Mouse (Mus musculus): ENCODE measurements around the gene Tex44. TPM values are rescaled to one million over a fixed set of nuclear protein-coding genes. Genes with fewer than 3 reads are reported as not detected.

Tex44 gene
- not detected in 2 replicates for polyA plus RNA-seq (2015; fragmentation: Nextera tagmentation; extraction: Ambion mirVana)

DNA sequence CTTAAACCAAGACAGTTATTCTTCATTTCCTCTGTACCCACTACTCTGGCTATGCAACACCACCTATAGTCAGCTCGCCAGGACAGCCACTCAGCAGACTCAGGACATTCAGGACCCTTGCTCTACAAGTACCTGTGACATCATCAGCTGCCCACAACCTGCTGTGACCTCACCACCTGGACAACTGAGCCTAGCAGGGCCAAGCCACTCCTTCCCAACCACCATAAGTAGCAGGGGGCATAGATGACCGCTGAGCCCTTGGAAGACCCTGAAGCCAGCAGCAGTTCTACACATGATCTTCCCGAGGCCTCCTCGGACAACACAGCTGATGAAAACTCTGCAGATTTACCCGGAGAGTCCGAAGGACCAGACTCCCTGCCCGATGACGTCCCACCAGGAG lies at the start of gene Tex44, which contains the start of gene Nmur1:
TSS of gene Tex44 (plus strand) at position 202 of the 400 bp plus-strand sequence.
TSS of gene Nmur1 (minus strand) at position 101 of the 400 bp plus-strand sequence.
- Histone ChIP-seq H3K4me3 (no peak within 1 kb of the TSS), H3K27ac (no peak within 1 kb of the TSS; the same call in 1 of the 2 replicates), H3K36me3 (no peaks in the 10 kb centered on the region), H3K27me3 (no peaks in the 10 kb centered on the region), H3K9ac (no peak within 1 kb of the TSS), H3K4me2 (no peak within 1 kb of the TSS), H3K9me3 (no peaks in the 10 kb centered on the region), H3K4me1 (peaks cover 13% of the 10 kb centered on the region)
- WGBS: 92% methylated on average over 8 of the region's 8 CpGs
- no peak for ATAC-seq (ENCODE audit: insufficient number of reproducible peaks, insufficient read depth, low FRiP score, low TSS enrichment, low read depth)

DNA sequence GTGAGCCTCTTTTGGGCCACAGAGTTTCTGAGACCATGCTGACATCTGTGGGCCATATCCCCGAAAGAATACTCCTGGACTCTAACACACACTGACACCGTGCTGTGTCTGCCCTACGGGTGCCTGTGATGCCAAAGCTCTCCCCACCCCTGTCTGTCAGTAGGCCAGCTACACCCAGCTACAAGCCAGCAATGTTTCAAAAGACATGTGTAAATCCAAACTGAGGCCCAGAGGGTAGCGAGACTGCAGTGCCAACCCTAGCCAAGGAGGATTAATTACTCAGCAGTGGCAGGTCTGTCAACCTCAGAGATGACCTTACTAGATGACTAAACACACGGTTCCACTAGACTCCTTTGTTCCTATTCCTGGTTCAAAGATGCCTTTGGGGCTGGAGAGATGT lies 49.8 kb upstream of the Tex44 start:
- Histone ChIP-seq H3K4me2 (no peak overlapping the region), H3K9me3 (no peaks in the 10 kb centered on the region), H3K4me1 (peaks cover 23% of the 10 kb centered on the region), H3K4me3 (no peak overlapping the region), H3K36me3 (no peaks in the 10 kb centered on the region), H3K9ac (no peak overlapping the region), H3K27ac (no peak overlapping the region), H3K27me3 (no peaks in the 10 kb centered on the region)
- no peak for ATAC-seq (ENCODE audit: insufficient number of reproducible peaks, insufficient read depth, low FRiP score, low TSS enrichment, low read depth)
- 76% methylated on average over 5 of the region's 5 CpGs for WGBS

- H3K27me3 ChIP-seq: no peaks in the 10 kb centered on the region
- ATAC-seq (ENCODE audit: insufficient number of reproducible peaks, insufficient read depth, low FRiP score, low TSS enrichment, low read depth): no peak
- H3K9ac ChIP-seq: no peak overlapping the region
- no peak overlapping the region for H3K27ac ChIP-seq
- H3K4me3 ChIP-seq: no peak overlapping the region
- peaks cover 23% of the 10 kb centered on the region for H3K4me1 ChIP-seq
- no peak overlapping the region for H3K4me2 ChIP-seq
- no peaks in the 10 kb centered on the region for H3K36me3 ChIP-seq
- no peaks in the 10 kb centered on the region for H3K9me3 ChIP-seq
- WGBS: 55% methylated on average over 6 of the region's 6 CpGs
Measured at GRCm38 (mm10) chr1:86378662-86379061, 47.5 kb upstream of the Tex44 start.

GRCm38 (mm10) chr1:86379161-86379569 lies 47.0 kb upstream of the Tex44 start:
- no peak overlapping the region for H3K9ac ChIP-seq
- no peak overlapping the region for H3K4me3 ChIP-seq
- no peak for ATAC-seq (ENCODE audit: insufficient number of reproducible peaks, insufficient read depth, low FRiP score, low TSS enrichment, low read depth)
- 0 out of 2 replicates have a peak overlapping the region, but pooled peaks have one; percentile 5 for H3K4me2 ChIP-seq
- H3K27me3 ChIP-seq: no peaks in the 10 kb centered on the region
- no peaks in the 10 kb centered on the region for H3K9me3 ChIP-seq
- H3K4me1 ChIP-seq: peaks cover 23% of the 10 kb centered on the region
- peak overlapping the region; percentile 69; the same call in 1 of the 2 replicates for H3K27ac ChIP-seq
- H3K36me3 ChIP-seq: no peaks in the 10 kb centered on the region
- WGBS: 61% methylated on average over 9 of the region's 9 CpGs

DNA sequence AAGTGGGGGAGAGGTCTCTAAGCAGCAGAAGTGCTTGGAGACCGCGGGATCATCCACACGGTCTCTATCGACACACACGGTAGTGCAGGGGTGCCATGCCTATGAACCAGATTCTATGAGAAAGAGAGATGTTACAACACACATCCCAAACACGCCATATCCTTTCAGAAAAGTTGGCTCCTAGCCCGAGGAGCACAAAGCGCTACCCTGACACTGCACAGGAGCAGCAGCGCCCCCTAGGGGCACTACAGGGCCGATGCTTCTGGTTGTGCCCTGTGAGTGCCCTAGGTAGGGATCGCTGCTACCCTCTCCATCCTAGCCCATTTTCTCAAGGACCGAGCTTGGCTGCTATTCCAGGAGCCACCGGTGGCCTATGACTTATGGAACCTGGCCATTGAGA lies 45.1 kb upstream of the Tex44 start:
- no peaks in the 10 kb centered on the region for H3K9me3 ChIP-seq
- WGBS: 36% methylated on average over 13 of the region's 13 CpGs
- H3K4me1 ChIP-seq: peaks cover 23% of the 10 kb centered on the region
- H3K27me3 ChIP-seq: no peaks in the 10 kb centered on the region
- no peak overlapping the region for H3K4me3 ChIP-seq
- no peak overlapping the region for H3K9ac ChIP-seq
- H3K36me3 ChIP-seq: no peaks in the 10 kb centered on the region
- ATAC-seq (ENCODE audit: insufficient number of reproducible peaks, insufficient read depth, low FRiP score, low TSS enrichment, low read depth): no peak
- H3K4me2 ChIP-seq: peak overlapping the region; percentile 14; the same call in 1 of the 2 replicates
- no peak overlapping the region for H3K27ac ChIP-seq

- no peak for ATAC-seq (ENCODE audit: insufficient number of reproducible peaks, insufficient read depth, low FRiP score, low TSS enrichment, low read depth)
- WGBS: 3% methylated on average over 11 of the region's 11 CpGs
Measured at GRCm38 (mm10) chr1:86389230-86389629, 36.9 kb upstream of the Tex44 start.

DNA sequence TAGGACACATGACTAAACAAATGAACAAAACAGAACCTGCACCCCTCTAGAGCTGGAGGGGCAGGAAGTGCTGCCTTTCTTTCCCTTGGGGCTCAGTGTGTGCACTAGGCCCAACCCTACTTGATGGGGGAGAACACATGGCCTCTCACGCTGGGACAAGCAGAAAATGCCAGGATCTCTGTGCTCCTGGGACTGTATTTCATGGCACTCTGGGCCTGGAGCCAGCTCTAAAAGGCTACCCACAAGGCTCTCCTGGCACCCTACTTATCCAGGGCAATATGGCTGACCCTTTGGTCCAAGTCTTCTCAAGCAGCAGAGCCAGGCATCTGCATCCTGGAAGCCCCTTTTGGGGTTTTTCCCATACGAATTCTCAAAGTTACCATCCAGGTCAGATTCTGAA lies 34.7 kb upstream of the Tex44 start:
- Histone ChIP-seq H3K9ac (no peak overlapping the region), H3K27ac (no peak overlapping the region), H3K4me1 (peaks cover 3% of the 10 kb centered on the region), H3K4me3 (no peak overlapping the region), H3K9me3 (no peaks in the 10 kb centered on the region), H3K36me3 (no peaks in the 10 kb centered on the region), H3K27me3 (no peaks in the 10 kb centered on the region), H3K4me2 (no peak overlapping the region)
- 50% methylated on average over 2 of the region's 2 CpGs for WGBS
- no peak for ATAC-seq (ENCODE audit: insufficient number of reproducible peaks, insufficient read depth, low FRiP score, low TSS enrichment, low read depth)

More at GRCm38 (mm10) chr1:86389230-86389629, 36.9 kb upstream of the Tex44 start:
- H3K4me1 ChIP-seq: peaks cover 3% of the 10 kb centered on the region
- no peak overlapping the region for H3K27ac ChIP-seq
- H3K27me3 ChIP-seq: no peaks in the 10 kb centered on the region
- H3K4me2 ChIP-seq: no peak overlapping the region
- H3K4me3 ChIP-seq: no peak overlapping the region
- H3K36me3 ChIP-seq: no peaks in the 10 kb centered on the region
- H3K9ac ChIP-seq: 0 out of 2 replicates have a peak overlapping the region, but pooled peaks have one; percentile 21
- no peaks in the 10 kb centered on the region for H3K9me3 ChIP-seq

DNA sequence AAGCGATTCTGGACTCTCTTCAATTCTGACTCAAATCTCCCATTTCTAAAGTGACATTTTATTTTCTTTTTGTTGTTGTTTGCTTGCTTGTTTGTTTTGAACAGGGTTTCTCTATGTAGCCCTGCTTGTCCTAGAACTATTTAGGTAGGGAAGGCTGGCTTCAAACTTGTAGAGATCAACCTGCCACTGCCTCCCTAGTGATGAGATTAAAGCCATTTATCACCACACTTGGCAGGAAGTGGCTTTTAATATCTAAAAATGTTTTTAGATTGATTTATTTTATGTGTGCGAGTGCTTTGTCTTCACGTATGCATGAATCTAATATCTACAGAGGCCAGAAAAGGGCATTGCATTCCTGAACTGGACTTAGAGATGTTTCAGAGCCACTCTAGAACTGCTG lies 32.9 kb upstream of the Tex44 start:
- Histone ChIP-seq H3K4me3 (no peak overlapping the region), H3K4me2 (no peak overlapping the region), H3K27me3 (no peaks in the 10 kb centered on the region), H3K9ac (no peak overlapping the region), H3K36me3 (no peaks in the 10 kb centered on the region), H3K4me1 (peaks cover 3% of the 10 kb centered on the region), H3K27ac (no peak overlapping the region), H3K9me3 (no peaks in the 10 kb centered on the region)
- 92% methylated on average over 3 of the region's 3 CpGs for WGBS
- no peak for ATAC-seq (ENCODE audit: insufficient number of reproducible peaks, insufficient read depth, low FRiP score, low TSS enrichment, low read depth)

DNA sequence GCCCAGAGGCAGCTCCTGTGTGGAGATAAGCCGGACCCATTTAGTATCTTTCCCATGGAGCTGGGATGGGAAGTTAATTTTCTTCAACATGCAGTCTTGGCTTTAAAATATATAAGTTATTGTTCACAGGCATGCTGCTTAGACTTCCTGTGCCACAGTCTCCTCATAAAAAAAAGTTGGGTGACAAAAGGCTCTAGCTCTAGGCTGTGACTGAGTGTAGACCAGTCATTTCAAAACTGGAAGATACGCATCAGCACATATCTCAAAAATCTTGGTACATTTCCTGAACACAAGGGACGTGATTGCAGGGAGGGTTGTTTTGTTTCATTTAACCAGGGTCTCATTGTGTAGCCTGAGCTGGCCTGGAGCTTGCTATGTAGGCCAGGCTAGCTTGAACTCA lies 31.9 kb upstream of the Tex44 start:
- ATAC-seq (ENCODE audit: insufficient number of reproducible peaks, insufficient read depth, low FRiP score, low TSS enrichment, low read depth): no peak
- Histone ChIP-seq H3K4me2 (no peak overlapping the region), H3K9me3 (no peaks in the 10 kb centered on the region), H3K27ac (no peak overlapping the region), H3K36me3 (no peaks in the 10 kb centered on the region), H3K4me1 (peaks cover 3% of the 10 kb centered on the region), H3K9ac (no peak overlapping the region), H3K4me3 (no peak overlapping the region), H3K27me3 (no peaks in the 10 kb centered on the region)
- whole genome bisulfite sequencing: 87% methylated on average over 3 of the region's 3 CpGs

DNA sequence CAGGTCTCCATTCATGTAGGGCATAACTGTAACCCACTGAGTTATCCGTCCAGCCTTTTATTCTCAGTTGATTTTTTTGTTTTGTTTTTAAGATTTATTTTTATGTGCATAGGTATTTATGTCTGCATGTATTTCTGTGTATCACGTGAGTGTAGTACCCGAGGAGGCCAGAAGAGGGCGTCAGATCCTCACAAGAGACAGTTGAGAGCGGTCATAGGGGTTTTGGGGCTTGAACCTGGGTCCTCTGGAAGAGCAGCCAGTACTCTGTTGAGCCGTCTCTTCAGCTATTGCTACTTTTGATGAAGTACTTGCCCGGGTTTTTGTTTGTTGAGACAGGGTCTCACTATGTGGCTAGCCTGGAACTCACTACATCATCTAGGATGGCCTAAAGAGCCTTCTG lies 30.2 kb upstream of the Tex44 start:
- no peaks in the 10 kb centered on the region for H3K36me3 ChIP-seq
- no peaks in the 10 kb centered on the region for H3K9me3 ChIP-seq
- H3K4me2 ChIP-seq: no peak overlapping the region
- no peak overlapping the region for H3K4me3 ChIP-seq
- H3K27me3 ChIP-seq: no peaks in the 10 kb centered on the region
- H3K4me1 ChIP-seq: peaks cover 3% of the 10 kb centered on the region
- H3K27ac ChIP-seq: no peak overlapping the region
- ATAC-seq (ENCODE audit: insufficient number of reproducible peaks, insufficient read depth, low FRiP score, low TSS enrichment, low read depth): no peak
- no peak overlapping the region for H3K9ac ChIP-seq
- 74% methylated on average over 7 of the region's 7 CpGs for WGBS

- WGBS: 72% methylated on average over 8 of the region's 8 CpGs
- no peak overlapping the region for H3K4me2 ChIP-seq
- H3K4me1 ChIP-seq: no peaks in the 10 kb centered on the region
- no peaks in the 10 kb centered on the region for H3K9me3 ChIP-seq
- H3K4me3 ChIP-seq: no peak overlapping the region
- no peak for ATAC-seq (ENCODE audit: insufficient number of reproducible peaks, insufficient read depth, low FRiP score, low TSS enrichment, low read depth)
- H3K27ac ChIP-seq: peak overlapping the region; percentile 39; the same call in 1 of the 2 replicates
- no peaks in the 10 kb centered on the region for H3K36me3 ChIP-seq
- H3K9ac ChIP-seq: no peak overlapping the region
- H3K27me3 ChIP-seq: no peaks in the 10 kb centered on the region
Measured at GRCm38 (mm10) chr1:86397621-86398020, 28.5 kb upstream of the Tex44 start.

GRCm38 (mm10) chr1:86398222-86398621 lies 27.9 kb upstream of the Tex44 start:
- no peaks in the 10 kb centered on the region for H3K36me3 ChIP-seq
- H3K9ac ChIP-seq: 0 out of 2 replicates have a peak overlapping the region, but pooled peaks have one; percentile 16
- no peak overlapping the region for H3K4me3 ChIP-seq
- no peak for ATAC-seq (ENCODE audit: insufficient number of reproducible peaks, insufficient read depth, low FRiP score, low TSS enrichment, low read depth)
- no peak overlapping the region for H3K4me2 ChIP-seq
- no peaks in the 10 kb centered on the region for H3K9me3 ChIP-seq
- H3K27me3 ChIP-seq: no peaks in the 10 kb centered on the region
- no peak overlapping the region for H3K27ac ChIP-seq
- 21% methylated on average over 7 of the region's 7 CpGs for WGBS
- no peaks in the 10 kb centered on the region for H3K4me1 ChIP-seq
